Mouse (Mus musculus) ovary, postnatal 10 days (tissue): ENCODE data around the gene Tppp.
"Not testable (repeated sequence)": the region's sequence is repeated elsewhere in the genome, so short reads cannot be mapped to it uniquely, and the experiment has no call there.

Experiments used
- DNase-seq: peaks from one replicate; pipeline ENCODE4 v3.0.0; 2022; ENCODE audit warnings: low spot score

Tppp gene

DNA sequence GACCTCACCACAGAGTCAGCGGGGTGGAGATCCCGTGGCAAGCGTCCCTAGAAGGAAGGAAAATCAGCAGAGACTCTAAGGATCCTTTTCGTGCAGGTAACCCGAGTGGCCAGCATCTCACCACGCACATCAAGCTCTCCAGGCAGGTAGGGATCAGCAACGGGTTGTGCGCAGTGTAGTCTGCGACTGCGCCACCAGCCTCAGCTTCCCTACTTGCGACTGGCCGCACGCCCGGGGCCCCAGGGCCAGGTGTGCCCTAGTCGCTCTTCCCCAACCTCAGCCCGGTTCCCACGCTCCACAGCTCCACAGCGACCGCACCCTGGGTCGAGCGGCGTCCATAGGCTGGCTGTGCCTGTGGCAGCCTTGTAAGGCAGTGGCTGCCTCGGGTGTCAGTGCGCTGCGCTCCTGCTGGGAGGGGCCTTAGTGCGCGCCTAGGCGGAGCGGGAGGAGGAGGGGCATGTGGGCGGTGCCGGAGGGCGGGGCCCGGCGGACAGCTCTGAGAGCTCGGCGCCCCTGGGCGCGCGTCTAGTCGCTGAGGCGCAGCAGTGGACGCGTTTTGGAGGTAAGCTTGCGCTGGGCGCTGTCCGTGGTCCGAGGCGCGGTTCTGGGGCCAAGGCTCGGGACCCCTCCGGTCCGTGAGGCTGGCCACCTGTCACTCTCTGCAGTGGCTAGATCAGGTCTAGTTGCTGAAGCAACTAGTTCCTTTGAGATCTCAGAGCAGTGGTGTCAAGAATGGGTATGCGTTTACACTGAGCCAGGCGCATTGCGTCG is at the start of gene Tppp:
Gene Tppp, plus strand, starts transcription at position 460 of the 771 bp plus-strand sequence.
- peak; percentile 64 for DNase-seq

- DNase-seq, result no peak
Observed at GRCm38 (mm10) chr13:73960117-73960652, 49.0 kb upstream of the Tppp start.

DNA sequence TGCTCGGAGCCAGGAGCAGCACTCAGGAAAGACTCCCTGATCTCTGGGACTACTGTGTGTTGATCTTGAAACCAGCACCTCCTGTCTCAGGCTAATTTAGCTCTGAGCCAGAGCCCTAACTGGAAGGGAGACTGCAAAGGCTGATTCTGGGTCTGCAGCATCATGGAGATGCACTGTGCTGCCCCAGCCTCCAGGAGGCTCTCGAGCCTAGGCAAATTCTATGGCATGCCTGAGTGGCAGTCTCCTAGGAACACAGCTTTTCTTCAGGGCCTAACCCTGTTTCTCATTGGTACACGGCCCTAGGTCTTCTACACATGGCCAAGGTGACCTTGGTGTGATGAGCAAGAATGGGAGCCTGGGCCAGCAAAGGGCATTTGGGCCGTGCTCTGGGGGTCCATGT is 48.0 kb upstream of the Tppp start:
- DNase-seq, result no peak

DNA sequence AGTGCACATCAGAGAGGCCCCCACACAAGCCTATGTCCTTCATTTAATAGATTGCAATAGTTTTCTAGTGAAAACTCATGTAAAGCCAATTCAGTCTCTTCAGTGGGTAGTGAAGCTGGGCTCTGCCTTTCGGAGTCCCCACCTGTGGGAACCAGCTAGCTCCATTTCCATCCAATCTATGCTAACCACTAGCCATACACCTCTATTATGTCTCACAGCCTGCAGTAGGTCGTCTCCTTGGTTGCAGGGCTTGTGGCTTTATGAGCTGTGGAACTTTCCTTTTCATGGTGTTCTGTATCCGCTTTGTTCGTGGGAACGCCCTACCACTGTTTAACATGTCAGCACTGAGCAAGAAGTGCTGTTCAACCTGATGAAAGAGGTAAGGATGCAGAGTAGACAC is 45.7 kb upstream of the Tppp start, which contains the start of gene Zdhhc11:
Gene Zdhhc11, plus strand, starts transcription at position 301 of the 400 bp plus-strand sequence.
- no peak for DNase-seq

DNA sequence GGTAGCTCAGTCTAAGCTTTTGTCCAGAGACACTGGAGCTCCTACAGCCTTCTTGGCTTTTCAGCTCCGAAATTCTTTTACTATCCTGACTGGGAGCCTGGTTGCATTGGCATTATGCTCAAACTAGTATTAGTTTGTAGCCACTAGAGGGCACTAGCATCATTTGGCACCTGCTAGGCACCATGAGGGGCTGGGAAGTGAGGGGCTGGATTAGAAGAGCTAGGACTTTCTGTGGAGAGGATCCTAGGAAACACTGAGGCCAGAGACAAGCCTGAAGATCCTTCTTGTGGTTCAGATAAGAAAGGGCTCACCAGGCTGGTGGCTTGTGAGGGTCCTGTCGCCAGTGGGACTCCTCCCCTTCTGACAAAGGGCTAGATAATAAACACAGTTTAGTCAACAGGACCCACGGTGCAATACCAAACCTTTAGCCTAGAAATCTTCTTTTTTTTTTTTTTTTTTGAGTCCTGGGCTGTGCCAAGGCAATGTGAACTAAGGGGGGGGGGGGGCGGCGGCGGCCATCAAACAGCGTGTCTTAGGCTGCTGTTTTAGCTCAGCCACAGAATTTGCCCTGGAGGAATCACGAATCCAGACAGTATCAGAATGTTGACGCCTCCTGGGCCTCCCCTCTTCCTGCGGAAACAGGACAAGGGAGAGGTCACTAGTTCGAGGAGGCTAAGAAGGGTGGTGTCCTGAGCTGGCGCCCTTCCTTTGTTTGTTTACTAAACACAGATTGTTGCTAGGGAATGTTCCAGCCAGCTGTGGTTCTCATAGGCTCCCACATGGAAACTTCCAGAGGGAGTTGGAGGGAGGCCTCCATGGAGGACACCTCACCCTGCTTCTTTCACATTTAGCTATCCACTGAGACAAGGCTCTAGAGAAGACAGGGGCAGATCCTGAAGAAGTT is 38.4 kb upstream of the Tppp start:
- peak; percentile 18 for DNase-seq

GRCm38 (mm10) chr13:73974523-73974922 is 34.7 kb upstream of the Tppp start:
- DNase-seq, result no peak

- no peak for DNase-seq
Observed at GRCm38 (mm10) chr13:73976935-73977334, 32.3 kb upstream of the Tppp start.

GRCm38 (mm10) chr13:73990325-73990724 is 18.9 kb upstream of the Tppp start:
- no peak for DNase-seq

DNA sequence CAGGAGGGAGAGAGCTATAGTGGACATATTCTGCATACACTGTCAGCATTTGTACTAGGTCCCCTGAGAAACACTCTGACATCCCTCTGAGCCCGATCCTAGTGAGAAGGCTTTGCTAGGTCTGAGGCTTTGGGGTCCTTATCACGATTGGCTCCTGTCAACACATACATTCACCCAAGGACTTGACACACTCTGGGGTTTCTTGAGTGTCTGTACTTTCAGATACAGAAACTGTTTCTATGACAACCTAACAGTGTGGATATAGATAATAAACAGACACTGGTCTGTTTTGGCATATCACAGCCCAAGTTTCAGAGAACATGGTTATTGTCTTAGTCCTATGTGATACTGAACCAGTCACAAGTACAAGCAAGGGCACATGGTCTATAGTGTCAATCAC is 18.4 kb upstream of the Tppp start:
- DNase-seq, result no peak

DNA sequence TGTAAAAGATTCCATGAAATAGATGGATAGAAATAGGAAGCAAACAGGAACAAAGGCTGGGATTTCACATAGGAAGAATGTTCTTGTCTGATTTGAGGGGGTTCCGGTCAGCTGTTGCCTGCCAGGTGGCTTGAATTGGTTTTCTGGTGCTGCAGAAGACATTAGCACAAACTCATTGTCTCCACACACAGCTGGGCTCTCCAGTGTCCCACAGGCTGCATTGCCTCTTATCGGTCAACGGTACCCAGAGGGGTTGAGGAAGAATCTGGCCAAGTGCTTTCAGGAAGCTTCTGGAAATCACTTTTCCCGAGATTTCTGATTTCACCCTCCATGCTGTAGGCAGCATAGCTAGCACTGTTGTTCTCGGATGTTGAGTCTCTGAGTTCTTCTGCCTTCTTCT is 17.9 kb upstream of the Tppp start:
- no peak for DNase-seq

DNA sequence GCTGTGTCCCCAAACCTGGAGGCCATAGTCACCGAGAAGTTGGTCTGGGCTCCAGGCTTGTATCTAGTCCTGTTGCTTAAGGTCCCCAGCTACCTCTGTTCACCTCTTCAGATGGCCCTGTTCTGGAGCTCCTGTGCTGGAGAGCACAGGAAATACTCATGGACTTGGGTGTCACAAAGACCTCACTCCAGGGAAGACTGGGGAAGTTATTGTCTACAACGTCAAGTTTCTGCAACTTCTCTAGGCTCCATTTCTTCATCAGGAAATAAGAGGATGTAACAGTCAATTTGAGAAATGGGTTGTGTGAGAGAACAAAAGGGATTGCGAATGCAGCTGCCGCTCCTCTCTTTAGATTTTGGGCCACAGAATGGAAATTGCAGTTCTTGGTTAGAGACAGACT is 12.8 kb upstream of the Tppp start:
- no peak for DNase-seq

DNA sequence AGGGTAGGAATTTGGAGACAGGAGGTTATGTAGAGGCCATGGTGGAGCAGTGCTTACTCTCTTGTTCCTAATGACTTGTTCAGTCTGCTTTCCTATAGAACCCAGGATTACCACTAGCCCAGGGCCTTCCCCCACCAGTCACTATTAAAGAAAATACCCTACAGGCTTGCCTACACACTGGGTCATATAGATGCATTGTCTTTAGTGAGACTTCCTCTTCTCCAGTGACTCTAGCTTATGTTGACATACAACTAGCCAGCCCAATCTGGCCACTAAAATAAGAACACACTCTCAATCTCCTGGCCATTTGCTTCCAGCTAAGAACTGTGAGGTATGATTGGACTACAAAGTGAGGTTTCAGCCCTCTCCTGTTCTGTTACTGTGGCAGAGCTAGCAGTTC is 8.7 kb upstream of the Tppp start:
- no peak for DNase-seq

DNA sequence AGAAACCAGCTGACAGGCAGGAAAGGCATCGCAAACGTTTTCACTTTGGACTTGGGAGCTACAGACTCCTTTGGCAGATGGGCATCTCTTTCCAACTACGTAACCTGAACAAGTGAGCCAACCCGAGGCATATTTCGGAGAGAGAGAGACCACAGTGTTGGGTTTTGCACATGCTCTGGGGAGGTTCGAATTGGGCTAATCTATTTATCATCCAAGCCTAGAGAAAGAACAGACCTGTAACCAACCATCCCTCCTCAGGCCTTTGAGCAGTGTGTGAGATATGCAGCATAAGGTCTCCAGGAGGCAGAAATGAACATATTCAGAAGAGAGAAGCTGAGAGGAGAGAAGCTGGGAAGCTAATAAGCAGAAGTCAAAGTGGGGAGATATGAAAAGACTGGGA is 8.2 kb upstream of the Tppp start:
- DNase-seq, result no peak

DNA sequence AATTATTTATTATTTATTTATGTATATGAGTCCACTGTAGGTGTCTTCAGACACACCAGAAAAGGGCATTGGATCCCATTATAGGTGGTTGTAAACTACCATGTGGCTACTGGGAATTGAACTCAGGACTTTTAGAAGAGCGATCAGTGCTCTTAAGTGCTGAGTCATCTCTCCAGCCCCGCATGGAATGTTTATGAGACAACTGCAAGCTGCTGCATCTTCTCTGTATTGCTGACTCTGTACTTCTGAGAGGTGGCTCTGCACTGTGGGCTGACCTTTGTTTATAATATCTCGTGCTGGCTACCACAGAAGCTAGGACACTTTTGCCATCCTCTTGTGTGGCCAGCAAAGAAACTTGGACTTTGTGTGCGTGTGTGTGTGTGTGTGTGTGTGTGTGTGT is 7.7 kb upstream of the Tppp start:
- DNase-seq, result no peak

DNA sequence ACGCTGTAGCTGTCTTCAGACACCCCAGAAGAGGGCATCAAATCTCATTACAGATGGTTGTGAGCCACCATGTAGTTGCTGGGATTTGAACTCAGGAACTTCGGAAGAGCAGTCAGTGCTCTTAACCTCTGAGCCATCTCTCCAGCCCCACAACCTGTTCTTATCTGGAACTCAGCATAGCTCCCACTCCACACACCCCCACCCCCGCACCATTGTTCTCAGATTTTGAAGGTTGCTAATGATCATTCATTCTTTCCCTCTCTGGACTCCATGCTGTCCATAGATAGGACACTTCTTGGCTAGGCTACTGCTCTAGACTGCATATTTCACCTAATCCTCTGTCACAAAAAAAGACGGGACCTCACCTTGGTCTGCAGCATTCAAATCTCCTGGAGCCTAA is 2.3 kb upstream of the Tppp start:
- not testable (repeated sequence) for DNase-seq

GRCm38 (mm10) chr13:74008216-74008615 is 991 bp upstream of the Tppp start:
- DNase-seq, result not testable (repeated sequence)

DNA sequence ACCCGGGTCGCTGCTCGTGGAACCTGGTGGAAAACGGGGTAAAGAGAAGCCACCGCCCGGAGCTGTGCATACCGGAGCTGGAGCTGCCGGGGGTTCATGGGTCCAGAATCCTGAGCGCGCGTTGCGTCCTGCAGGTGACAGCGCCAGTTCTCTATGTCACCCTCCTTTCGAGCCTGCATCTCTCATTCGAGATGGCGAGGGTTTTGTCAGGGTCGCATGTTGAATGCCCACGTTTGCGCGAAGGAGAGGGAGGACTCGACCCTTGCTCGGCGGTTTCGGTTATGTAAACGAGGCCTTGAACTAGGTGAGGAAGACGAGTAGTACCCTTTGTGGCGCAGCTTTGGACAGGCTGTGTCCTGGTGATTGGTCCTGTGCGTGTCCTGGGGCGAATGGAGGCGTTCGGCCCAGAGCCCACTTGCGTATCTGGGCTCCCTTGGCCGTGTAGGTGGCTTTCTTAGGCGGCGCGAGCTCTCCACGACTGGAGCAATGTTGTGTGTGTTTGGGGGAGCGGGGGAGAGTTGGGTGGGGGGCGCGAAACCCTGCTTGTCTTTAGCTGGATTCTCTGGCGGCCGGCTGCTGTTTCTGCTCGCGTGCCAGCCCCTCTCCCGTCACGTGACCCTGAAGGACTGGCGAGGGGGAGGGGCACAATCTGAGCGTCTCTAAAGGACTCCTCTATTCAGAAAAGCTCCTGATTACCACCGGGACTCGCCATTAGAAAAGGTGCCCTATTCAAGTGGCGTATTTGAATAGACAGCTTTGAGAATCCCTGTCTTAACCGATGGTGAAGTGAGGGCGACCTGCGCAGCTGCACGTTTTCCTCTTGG is 796 bp downstream of the Tppp start:
- peak; percentile 7 for DNase-seq

DNA sequence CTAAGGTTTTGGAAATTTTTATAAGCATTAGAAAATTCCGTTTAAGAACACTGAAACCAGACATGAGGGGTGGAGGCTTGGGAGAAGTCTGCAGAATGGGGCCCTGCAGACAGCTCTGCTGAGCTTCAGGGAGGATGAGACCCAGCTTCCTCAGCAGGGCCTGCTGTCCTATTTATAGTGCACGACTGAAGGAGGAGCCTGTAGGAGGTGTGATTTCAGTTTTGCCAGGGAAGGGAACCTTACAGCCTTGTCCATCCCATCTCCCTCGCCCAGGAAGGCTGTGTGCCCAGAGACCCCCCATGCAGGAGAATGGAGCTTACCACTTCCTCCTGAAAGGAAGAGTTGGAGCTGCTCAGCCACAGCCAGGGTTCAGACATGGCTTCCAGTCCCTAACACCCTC is 1.5 kb downstream of the Tppp start:
- DNase-seq, result no peak

GRCm38 (mm10) chr13:74015908-74016307 is 6.7 kb downstream of the Tppp start:
- DNase-seq, result no peak

- DNase-seq, result no peak
Observed at GRCm38 (mm10) chr13:74017426-74017825, 8.2 kb downstream of the Tppp start.

GRCm38 (mm10) chr13:74019006-74019405 is 9.8 kb downstream of the Tppp start:
- not testable (repeated sequence) for DNase-seq
